Mouse (Mus musculus): Measurements from ENCODE around the gene Mfn2. TPM values are rescaled to one million over a fixed set of nuclear protein-coding genes. Genes with fewer than 3 reads are reported as not detected.

Gene Mfn2
- polyA plus RNA-seq, 1 experiment from 2014 or later: 43.4 TPM

- Histone ChIP-seq H3K27ac (peak overlapping the region; percentile 86), H3K36me3 (replicated peaks) (peaks cover 7% of the 10 kb centered on the region), H3K4me3 (peak overlapping the region; percentile 77), H3K27me3 (ENCODE audit: poor library complexity, severe bottlenecking) (peaks cover 12% of the 10 kb centered on the region), H3K4me1 (peaks cover 46% of the 10 kb centered on the region), H3K9me3 (no peaks in the 10 kb centered on the region)
- DNase-seq (ENCODE audit: extremely low spot score, low spot score): no peak
- WGBS: 23% methylated on average over 9 of the region's 9 CpGs
These were observed 31.4 kb upstream of the Mfn2 start for GRCm38 (mm10) chr4:147935904-147936303.

GRCm38 (mm10) chr4:147934611-147935010, 30.1 kb upstream of the Mfn2 start:
- H3K27me3 ChIP-seq (ENCODE audit: poor library complexity, severe bottlenecking): peaks cover 12% of the 10 kb centered on the region
- no peaks in the 10 kb centered on the region for H3K9me3 ChIP-seq
- peaks cover 19% of the 10 kb centered on the region for H3K36me3 ChIP-seq (replicated peaks)
- DNase-seq (ENCODE audit: extremely low spot score, low spot score): no peak
- WGBS: 90% methylated on average over 4 of the region's 4 CpGs
- H3K4me1 ChIP-seq: peaks cover 37% of the 10 kb centered on the region
- H3K27ac ChIP-seq: no peak overlapping the region
- H3K4me3 ChIP-seq: no peak overlapping the region

- Histone ChIP-seq H3K27me3 (ENCODE audit: poor library complexity, severe bottlenecking) (peaks cover 12% of the 10 kb centered on the region), H3K9me3 (no peaks in the 10 kb centered on the region), H3K4me1 (peaks cover 37% of the 10 kb centered on the region), H3K4me3 (no peak overlapping the region), H3K36me3 (replicated peaks) (peaks cover 22% of the 10 kb centered on the region), H3K27ac (no peak overlapping the region)
- DNase-seq (ENCODE audit: extremely low spot score, low spot score): no peak
- WGBS: 47% methylated on average over 3 of the region's 3 CpGs
These were observed 29.6 kb upstream of the Mfn2 start for GRCm38 (mm10) chr4:147934134-147934533.

- Histone ChIP-seq H3K36me3 (replicated peaks) (peaks cover 22% of the 10 kb centered on the region), H3K4me3 (no peak overlapping the region), H3K27me3 (ENCODE audit: poor library complexity, severe bottlenecking) (no peaks in the 10 kb centered on the region), H3K4me1 (peaks cover 32% of the 10 kb centered on the region), H3K9me3 (no peaks in the 10 kb centered on the region), H3K27ac (no peak overlapping the region)
- 93% methylated on average over 14 of the region's 14 CpGs for WGBS
- DNase-seq (ENCODE audit: extremely low spot score, low spot score): no peak
These were observed 26.4 kb upstream of the Mfn2 start for GRCm38 (mm10) chr4:147930946-147931345.

DNA sequence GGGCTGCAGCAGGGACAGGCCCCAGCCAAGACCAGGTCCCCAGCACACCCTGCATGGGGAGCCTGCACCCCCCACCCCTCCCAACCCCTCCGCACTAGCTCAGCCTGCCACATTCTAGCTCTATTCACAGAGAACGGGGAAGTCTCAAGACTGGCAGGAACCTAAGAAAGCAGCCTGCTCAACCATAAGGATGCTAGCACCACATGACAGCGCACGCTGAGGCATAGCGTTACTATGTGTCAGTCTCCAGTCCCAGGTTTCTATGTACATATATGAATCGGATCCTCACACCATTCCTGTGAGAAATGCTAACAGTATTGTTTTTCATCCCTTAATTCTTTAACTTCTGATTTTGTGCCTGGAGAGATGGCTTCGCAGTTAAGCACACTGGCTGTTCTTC, 24.0 kb upstream of the Mfn2 start:
- Histone ChIP-seq H3K9me3 (no peaks in the 10 kb centered on the region), H3K4me3 (peak overlapping the region; percentile 9; the same call in 1 of the 2 replicates), H3K27ac (peak overlapping the region; percentile 62; the same call in 1 of the 2 replicates), H3K4me1 (peaks cover 17% of the 10 kb centered on the region), H3K27me3 (ENCODE audit: poor library complexity, severe bottlenecking) (no peaks in the 10 kb centered on the region), H3K36me3 (replicated peaks) (peaks cover 38% of the 10 kb centered on the region)
- no peak for DNase-seq (ENCODE audit: extremely low spot score, low spot score)
- WGBS: 68% methylated on average over 7 of the region's 7 CpGs

- H3K27me3 ChIP-seq (ENCODE audit: poor library complexity, severe bottlenecking): no peaks in the 10 kb centered on the region
- no peak for DNase-seq (ENCODE audit: extremely low spot score, low spot score)
These were observed 23.6 kb upstream of the Mfn2 start for GRCm38 (mm10) chr4:147928136-147928535.

DNA sequence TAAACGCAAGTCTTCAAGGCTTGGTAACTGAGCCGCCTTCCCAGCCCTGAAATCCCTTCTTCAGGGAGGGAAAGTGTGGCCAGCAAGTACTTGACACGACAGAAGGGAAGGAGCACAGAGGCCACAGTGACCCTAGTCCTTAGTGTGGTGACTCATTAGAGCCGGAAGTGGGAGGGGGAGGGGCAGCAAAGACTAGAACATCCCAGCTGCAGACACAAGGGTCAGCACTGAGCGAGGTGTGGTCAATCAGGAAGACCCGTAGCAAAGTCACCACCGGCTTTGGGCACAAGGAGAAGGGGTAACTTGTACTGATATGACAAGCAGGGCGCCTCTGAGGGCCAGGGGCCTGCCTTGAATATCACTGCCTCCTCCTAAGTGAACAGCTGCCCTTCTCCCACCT, 23.2 kb upstream of the Mfn2 start:
- peak overlapping the region; percentile 62; the same call in 1 of the 2 replicates for H3K27ac ChIP-seq
- no peaks in the 10 kb centered on the region for H3K27me3 ChIP-seq (ENCODE audit: poor library complexity, severe bottlenecking)
- no peak for DNase-seq (ENCODE audit: extremely low spot score, low spot score)
- H3K36me3 ChIP-seq (replicated peaks): peaks cover 46% of the 10 kb centered on the region
- 44% methylated on average over 8 of the region's 8 CpGs for WGBS
- H3K4me1 ChIP-seq: peaks cover 12% of the 10 kb centered on the region
- 0 out of 2 replicates have a peak overlapping the region, but pooled peaks have one; percentile 9 for H3K4me3 ChIP-seq
- H3K9me3 ChIP-seq: no peaks in the 10 kb centered on the region

More at GRCm38 (mm10) chr4:147928136-147928535, 23.6 kb upstream of the Mfn2 start:
- 9% methylated on average over 9 of the region's 9 CpGs for WGBS
- no peaks in the 10 kb centered on the region for H3K9me3 ChIP-seq
- peaks cover 41% of the 10 kb centered on the region for H3K36me3 ChIP-seq (replicated peaks)
- peak overlapping the region; percentile 62; the same call in 1 of the 2 replicates for H3K27ac ChIP-seq
- H3K4me3 ChIP-seq: peak overlapping the region; percentile 9; the same call in 1 of the 2 replicates
- peaks cover 15% of the 10 kb centered on the region for H3K4me1 ChIP-seq

DNA sequence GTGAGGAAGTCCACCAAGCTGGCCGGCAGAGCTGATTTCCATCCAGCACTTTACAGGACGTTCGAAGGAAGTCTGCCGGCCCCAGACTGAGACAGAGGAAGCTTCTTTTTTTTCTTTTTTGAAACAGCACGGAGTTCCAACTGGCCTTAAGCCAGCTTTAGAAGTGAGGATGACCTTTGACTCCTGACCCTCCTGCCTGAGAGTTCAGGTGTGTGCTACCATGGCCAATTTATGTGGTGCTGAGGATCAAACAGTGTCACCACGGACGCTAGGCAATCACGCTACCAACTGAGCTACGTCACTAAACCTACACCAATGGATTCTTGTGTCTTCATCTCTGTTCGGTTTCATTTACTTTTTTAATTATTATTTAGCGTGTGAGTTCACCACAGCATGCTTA, 17.8 kb upstream of the Mfn2 start:
- no peaks in the 10 kb centered on the region for H3K9me3 ChIP-seq
- peaks cover 23% of the 10 kb centered on the region for H3K36me3 ChIP-seq (replicated peaks)
- peaks cover 11% of the 10 kb centered on the region for H3K4me1 ChIP-seq
- no peaks in the 10 kb centered on the region for H3K27me3 ChIP-seq (ENCODE audit: poor library complexity, severe bottlenecking)
- H3K27ac ChIP-seq: no peak overlapping the region
- WGBS: 83% methylated on average over 11 of the region's 11 CpGs
- no peak for DNase-seq (ENCODE audit: extremely low spot score, low spot score)
- no peak overlapping the region for H3K4me3 ChIP-seq

DNA sequence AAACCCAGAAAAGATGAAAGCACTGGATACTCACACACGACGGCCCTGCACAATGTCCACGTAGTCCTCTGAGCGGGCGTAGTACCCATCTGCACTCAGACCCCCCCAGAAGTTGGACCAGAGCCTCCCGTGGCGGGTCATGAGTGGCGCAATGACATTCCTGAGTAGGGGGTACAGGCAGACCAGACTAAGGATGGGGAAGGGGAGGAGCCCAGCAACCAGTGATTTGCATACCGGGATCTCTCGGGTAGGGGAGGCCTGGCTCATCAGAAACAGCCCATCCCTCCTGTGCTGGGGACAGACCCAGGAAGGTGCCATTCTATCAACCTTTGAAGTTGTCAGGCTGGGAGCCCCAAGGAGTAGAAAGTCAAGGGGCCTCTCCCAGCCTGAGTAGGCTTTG, 16.5 kb upstream of the Mfn2 start:
- Histone ChIP-seq H3K9me3 (no peaks in the 10 kb centered on the region), H3K27ac (no peak overlapping the region), H3K27me3 (ENCODE audit: poor library complexity, severe bottlenecking) (no peaks in the 10 kb centered on the region), H3K4me1 (peaks cover 11% of the 10 kb centered on the region), H3K36me3 (replicated peaks) (peaks cover 29% of the 10 kb centered on the region), H3K4me3 (no peak overlapping the region; the same call in 1 of the 2 replicates)
- 24% methylated on average over 10 of the region's 10 CpGs for WGBS
- no peak for DNase-seq (ENCODE audit: extremely low spot score, low spot score)

DNA sequence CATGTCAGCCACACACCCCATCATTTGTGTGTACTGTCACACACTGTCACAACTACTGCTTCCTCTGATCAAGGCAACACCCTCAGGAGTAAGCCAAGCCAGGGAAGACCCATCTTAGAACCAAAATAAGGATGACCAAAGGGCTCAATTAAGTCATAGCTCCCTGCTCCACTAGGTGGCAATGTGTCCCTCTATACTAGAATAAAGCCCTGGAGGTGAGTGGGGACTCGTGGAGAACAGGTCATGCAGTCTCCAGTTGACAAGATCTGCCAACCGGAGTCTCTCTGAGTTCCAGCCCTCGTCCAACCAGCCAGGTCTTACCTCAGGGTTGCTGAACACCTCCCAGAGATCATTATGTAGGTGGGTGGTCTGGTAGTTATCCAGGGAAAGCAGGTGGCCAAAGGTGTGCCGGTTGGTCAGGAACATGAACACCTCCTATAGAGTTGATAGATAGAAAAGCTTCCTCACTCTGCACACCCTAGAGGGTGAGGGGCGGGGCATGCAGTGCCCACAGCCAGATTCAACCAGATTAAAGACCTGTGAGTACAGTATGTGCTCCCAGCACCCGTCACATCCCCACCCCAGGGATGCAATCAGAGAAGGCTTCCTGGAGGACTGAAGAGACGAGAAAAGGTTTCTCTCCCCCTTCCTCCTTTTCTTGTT, 14.1 kb upstream of the Mfn2 start:
- no peaks in the 10 kb centered on the region for H3K9me3 ChIP-seq
- H3K27ac ChIP-seq: no peak overlapping the region
- H3K27me3 ChIP-seq (ENCODE audit: poor library complexity, severe bottlenecking): no peaks in the 10 kb centered on the region
- H3K4me3 ChIP-seq: no peak overlapping the region
- H3K36me3 ChIP-seq (replicated peaks): peaks cover 28% of the 10 kb centered on the region
- WGBS: 58% methylated on average over 7 of the region's 7 CpGs
- DNase-seq (ENCODE audit: extremely low spot score, low spot score): no peak
- peaks cover 11% of the 10 kb centered on the region for H3K4me1 ChIP-seq

- no peak overlapping the region for H3K4me3 ChIP-seq
- H3K27ac ChIP-seq: no peak overlapping the region
- H3K9me3 ChIP-seq: no peaks in the 10 kb centered on the region
- peaks cover 9% of the 10 kb centered on the region for H3K4me1 ChIP-seq
- WGBS: 95% methylated on average over 5 of the region's 5 CpGs
- H3K27me3 ChIP-seq (ENCODE audit: poor library complexity, severe bottlenecking): no peaks in the 10 kb centered on the region
- H3K36me3 ChIP-seq (replicated peaks): peaks cover 26% of the 10 kb centered on the region
- no peak for DNase-seq (ENCODE audit: extremely low spot score, low spot score)
These were observed 5.0 kb upstream of the Mfn2 start for GRCm38 (mm10) chr4:147909486-147909885.

GRCm38 (mm10) chr4:147906230-147906629, 1.7 kb upstream of the Mfn2 start:
- Histone ChIP-seq H3K4me1 (peaks cover 20% of the 10 kb centered on the region), H3K9me3 (no peaks in the 10 kb centered on the region), H3K27me3 (ENCODE audit: poor library complexity, severe bottlenecking) (no peaks in the 10 kb centered on the region), H3K27ac (no peak overlapping the region), H3K36me3 (replicated peaks) (peaks cover 26% of the 10 kb centered on the region), H3K4me3 (no peak overlapping the region)
- 85% methylated on average over 5 of the region's 5 CpGs for WGBS
- no peak for DNase-seq (ENCODE audit: extremely low spot score, low spot score)

GRCm38 (mm10) chr4:147905090-147905659, 671 bp upstream of the Mfn2 start:
- no peaks in the 10 kb centered on the region for H3K27me3 ChIP-seq (ENCODE audit: poor library complexity, severe bottlenecking)
- H3K4me1 ChIP-seq: peaks cover 20% of the 10 kb centered on the region
- 3% methylated on average over 8 of the region's 8 CpGs for WGBS
- no peaks in the 10 kb centered on the region for H3K9me3 ChIP-seq
- H3K27ac ChIP-seq: peak overlapping the region; percentile 99
- H3K36me3 ChIP-seq (replicated peaks): peaks cover 32% of the 10 kb centered on the region
- H3K4me3 ChIP-seq: peak overlapping the region; percentile 93
- DNase-seq (ENCODE audit: extremely low spot score, low spot score): no peak

Measured in forebrain, embryonic 10.5 days (tissue).